Comparison of ENCODE assay signal across 19 mouse cellular contexts in the genomic region with DNA sequence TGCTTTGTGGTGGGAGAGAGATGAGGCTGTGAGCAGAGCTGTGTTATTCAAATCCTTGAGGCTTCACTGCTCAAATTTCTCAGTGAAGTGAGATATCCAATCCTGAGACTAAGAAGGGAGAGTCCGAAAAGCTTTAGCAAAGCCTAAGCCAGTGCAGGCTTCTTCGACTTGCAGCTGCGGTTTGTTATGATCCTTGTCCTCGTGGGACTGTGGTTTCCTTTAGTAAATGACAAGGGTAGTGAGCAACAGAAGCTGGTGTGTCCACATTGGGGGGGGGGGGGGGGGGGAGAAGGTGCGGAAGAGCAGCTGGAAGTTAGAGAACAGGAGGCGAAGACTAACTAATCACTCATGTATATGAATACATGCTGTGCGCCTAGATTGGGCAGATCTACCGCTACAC. TPM values are rescaled to one million over a fixed set of nuclear protein-coding genes. Genes with fewer than 3 reads are reported as not detected.
DNase-seq lines count a peak whose midpoint lies in the region; ATAC-seq lines count a peak whose summit lies in the region.
"Had no signal": no experiment of that assay in that cellular context is flagged by ENCODE, and none has a peak within 500 bp of the region (broad histone marks: within the 10 kb centered on the region; RNA-seq: fewer than 3 reads in every experiment).

No protein-coding gene starts in this region.

- H3K4me1 ChIP-seq in embryonic facial prominence, embryonic 14.5 days (ENCODE audit: control insufficient read depth, insufficient read depth, low read length): 0 out of 2 replicates have a peak, but pooled peaks cover 10% of the 10 kb centered on the region
- no peaks in the 10 kb centered on the region for H3K4me1 ChIP-seq in hindbrain, embryonic 12.5 days
- H3K4me1 ChIP-seq: hindbrain, embryonic 15.5 days had no signal

- H3K9me3 ChIP-seq in embryonic facial prominence, embryonic 14.5 days (ENCODE audit: control insufficient read depth, low read length): no peaks in the 10 kb centered on the region
- no peaks in the 10 kb centered on the region for H3K9me3 ChIP-seq in hindbrain, embryonic 12.5 days (replicated peaks)
- H3K9me3 ChIP-seq: forebrain, embryonic 15.5 days; hindbrain, embryonic 15.5 days; liver, embryonic 13.5 days had no signal

- no peak overlapping the region for H3K4me3 ChIP-seq in embryonic facial prominence, embryonic 14.5 days (ENCODE audit: low read depth, low read length)
- H3K4me3 ChIP-seq in hindbrain, embryonic 12.5 days: no peak overlapping the region
- H3K4me3 ChIP-seq: erythroblast, embryonic 14.5 days; forebrain, embryonic 15.5 days; gastrocnemius, adult 2 months; hindbrain, embryonic 15.5 days; liver, embryonic 13.5 days had no signal

- no peak overlapping the region for H3K9ac ChIP-seq in embryonic facial prominence, embryonic 14.5 days (ENCODE audit: low read depth, low read length)
- no peak overlapping the region for H3K9ac ChIP-seq in hindbrain, embryonic 12.5 days
- H3K9ac ChIP-seq: forebrain, embryonic 15.5 days; hindbrain, embryonic 15.5 days; liver, embryonic 13.5 days had no signal

- no peak for DNase-seq in frontal cortex, postnatal 14 days (ENCODE audit: low spot score in 2 of 2)
- DNase-seq in CD4-positive helper T cell, adult 2 months (ENCODE audit: low read depth, low spot score): peak; percentile 44
- DNase-seq in embryonic facial prominence, embryonic 14.5 days (ENCODE audit: low spot score): peak; percentile 76
- no peak for DNase-seq in cerebellum, postnatal 36 days
- no peak for DNase-seq in adipocyte (ENCODE audit: low spot score)
- DNase-seq: adrenal gland, adult 2 months; cerebellum, adult 11 months; gastrocnemius, adult 2 months; heart, postnatal 10 days; left cerebral cortex, postnatal 4 days; liver, embryonic 13.5 days; right cerebral cortex, postnatal 4 days had no signal

- H3K27me3 ChIP-seq in embryonic facial prominence, embryonic 14.5 days (replicated peaks; ENCODE audit: control insufficient read depth, insufficient read depth, low read length): no peaks in the 10 kb centered on the region; the same call in 1 of the 2 replicates
- no peaks in the 10 kb centered on the region for H3K27me3 ChIP-seq in hindbrain, embryonic 12.5 days
- H3K27me3 ChIP-seq: forebrain, embryonic 15.5 days; hindbrain, embryonic 15.5 days; liver, embryonic 13.5 days had no signal

- H3K4me2 ChIP-seq in embryonic facial prominence, embryonic 14.5 days (ENCODE audit: low read depth, low read length): no peak overlapping the region
- no peak overlapping the region for H3K4me2 ChIP-seq in hindbrain, embryonic 12.5 days (replicated peaks)
- H3K4me2 ChIP-seq: forebrain, embryonic 15.5 days; hindbrain, embryonic 15.5 days; liver, embryonic 13.5 days had no signal

- 38% methylated on average over 8 of the region's 8 CpGs for WGBS in embryonic facial prominence, embryonic 14.5 days
- 71% methylated on average over 8 of the region's 8 CpGs for WGBS in hindbrain, embryonic 12.5 days

- 0 out of 2 replicates have a peak, but pooled peaks have one; percentile 53 for ATAC-seq in frontal cortex, adult (ENCODE audit: low TSS enrichment)
- ATAC-seq in embryonic facial prominence, embryonic 14.5 days (ENCODE audit: low read depth): peak; percentile 67
- peak; percentile 78 for ATAC-seq in megakaryocyte progenitor cell, adult 5-6 weeks (replicated peaks; ENCODE audit: poor library complexity)
- ATAC-seq in hindbrain, embryonic 12.5 days (ENCODE audit: low FRiP score): no peak
- ATAC-seq: intestine, embryonic 16.5 days had no signal

- no peaks in the 10 kb centered on the region for H3K36me3 ChIP-seq in embryonic facial prominence, embryonic 14.5 days (ENCODE audit: control insufficient read depth, insufficient read depth, low read length)
- H3K36me3 ChIP-seq in hindbrain, embryonic 12.5 days: no peaks in the 10 kb centered on the region
- H3K36me3 ChIP-seq: forebrain, embryonic 15.5 days; hindbrain, embryonic 15.5 days; liver, embryonic 13.5 days had no signal

- no peak overlapping the region for H3K27ac ChIP-seq in embryonic facial prominence, embryonic 14.5 days (replicated peaks; ENCODE audit: low read depth, low read length)
- no peak overlapping the region for H3K27ac ChIP-seq in hindbrain, embryonic 12.5 days
- H3K27ac ChIP-seq: forebrain, embryonic 15.5 days; gastrocnemius, adult 2 months; hindbrain, embryonic 15.5 days; liver, embryonic 13.5 days had no signal

RNA-seq across cellular contexts. Expression of a gene that starts 29.2 kb away (rescaled TPM):
- polyA plus RNA-seq in embryonic facial prominence, embryonic 14.5 days (2014; fragmentation: Nextera tagmentation; extraction: Ambion mirVana): 7.2 and 8.2 TPM in 2 replicates
- 39.2 and 40.8 TPM in 2 replicates for total RNA-seq in megakaryocyte progenitor cell, adult 5-6 weeks (2015)
- 23.9 and 24.4 TPM in 2 replicates for total RNA-seq in megakaryocyte progenitor cell, adult 5-6 weeks (2017)
- polyA plus RNA-seq in hindbrain, embryonic 12.5 days (2016; fragmentation: Nextera tagmentation; extraction: Ambion mirVana): 12.6 and 13.6 TPM in 2 replicates

Comparison
In these comparisons a context has a peak if more than half of its experiments do, and no peak if none do; other contexts are left out.
1. DNase-seq: peak in CD4-positive helper T cell, adult 2 months (single experiment) and embryonic facial prominence, embryonic 14.5 days (single experiment); none in frontal cortex, postnatal 14 days (0 of 2), cerebellum, postnatal 36 days (0 of 2) and adipocyte (single experiment).